Mouse (Mus musculus) lung, adult 2 months (tissue): ENCODE data around the gene Gm9945.

Experiments
- CTCF ChIP-seq: fragments of 200-500 bp; IDR thresholded peaks from 2 replicates; pipeline ENCODE4 v1.5.1; 2011; ENCODE audit warnings: mild to moderate bottlenecking, low read length, control low read depth; ENCODE audit not compliant: insufficient read depth
- POLR2A ChIP-seq: fragments of 200-500 bp; IDR thresholded peaks from 2 replicates; pipeline ENCODE4 v1.6.1; 2011; ENCODE audit warnings: low read depth, mild to moderate bottlenecking, control low read depth, low read length, borderline replicate concordance; ENCODE audit errors: extremely low read depth

DNA sequence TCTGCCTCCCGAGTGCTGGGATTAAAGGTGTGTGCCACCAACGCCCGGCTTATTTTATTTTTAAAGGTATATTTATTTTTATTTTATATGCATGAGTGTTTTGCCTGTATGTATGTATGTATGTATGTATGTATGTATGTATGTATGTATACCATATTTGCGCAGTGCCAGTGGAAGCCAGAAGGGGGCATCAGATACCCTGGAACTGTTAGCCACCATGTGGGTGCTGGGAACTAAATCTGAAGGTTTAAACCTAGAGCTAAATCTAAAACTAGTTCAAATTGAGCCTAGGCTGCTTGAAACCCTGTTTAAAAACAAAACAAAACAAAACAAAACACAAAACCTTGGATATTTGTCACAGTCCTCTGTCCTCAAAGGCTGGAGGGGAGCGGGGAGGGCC, 9.0 kb downstream of the Gm9945 start:
- TF ChIP-seq CTCF (no peak), POLR2A (no peak)
